Mouse (Mus musculus) erythroblast, embryonic 14.5 days (primary cell): ENCODE data around the gene Arhgap40.

Experiments used
- GATA1 ChIP-seq: IDR thresholded peaks from 2 replicates; pipeline ENCODE4 v1.6.1; 2012; ENCODE audit warnings: low read length, inconsistent platforms, mixed read lengths
- TAL1 ChIP-seq: IDR thresholded peaks from 3 replicates; pipeline ENCODE4 v1.6.1; 2012; ENCODE audit warnings: low read length, inconsistent platforms, mixed read lengths

- no peak for TF ChIP-seq TAL1
- no peak for TF ChIP-seq GATA1
These were observed 34.2 kb downstream of the Arhgap40 start for GRCm38 (mm10) chr2:158546751-158547150.
